Mouse (Mus musculus): Measurements from ENCODE around the gene Ndc80.

- no peak for TF ChIP-seq USF1 (IDR thresholded peaks at IDR 0.05; ENCODE audit: low read depth)
- TF ChIP-seq CTCF (IDR thresholded peaks at IDR 0.05; ENCODE audit: control insufficient read depth, insufficient read depth, insufficient read length), result no peak
- no peak for TF ChIP-seq MYOG (IDR thresholded peaks at IDR 0.05; ENCODE audit: control insufficient read depth, extremely low read depth, insufficient read length)
- TF ChIP-seq MAX (IDR thresholded peaks at IDR 0.05), result no peak
- TF ChIP-seq MYOD1 (IDR thresholded peaks at IDR 0.05; ENCODE audit: control insufficient read depth, insufficient read length, low read depth), result no peak
- no peak for TF ChIP-seq CEBPB (IDR thresholded peaks at IDR 0.05; ENCODE audit: low read depth)
- TF ChIP-seq FOSL1 (IDR thresholded peaks at IDR 0.05; ENCODE audit: insufficient read depth, low read length, poor library complexity, severe bottlenecking), result no peak
Observed at GRCm38 (mm10) chr17:71471261-71471660, 55.4 kb downstream of the Ndc80 start.
